Mouse (Mus musculus) c-Kit-negative CD71-positive TER-119-positive erythroid progenitor cells, embryonic 14.5 days (primary cell): ENCODE measurements at regions not wholly inside any gene's neighbourhood (a gene's known extent, or its start where the extent isn't known, plus 50 kb on each side); places are given as distances from the start of the nearest gene placed in this dataset.

ENCODE experiments used
- DNase-seq: peaks from one replicate; pipeline ENCODE4 v3.0.0-alpha.2; 2013; ENCODE audit warnings: low read depth, low spot score

DNA sequence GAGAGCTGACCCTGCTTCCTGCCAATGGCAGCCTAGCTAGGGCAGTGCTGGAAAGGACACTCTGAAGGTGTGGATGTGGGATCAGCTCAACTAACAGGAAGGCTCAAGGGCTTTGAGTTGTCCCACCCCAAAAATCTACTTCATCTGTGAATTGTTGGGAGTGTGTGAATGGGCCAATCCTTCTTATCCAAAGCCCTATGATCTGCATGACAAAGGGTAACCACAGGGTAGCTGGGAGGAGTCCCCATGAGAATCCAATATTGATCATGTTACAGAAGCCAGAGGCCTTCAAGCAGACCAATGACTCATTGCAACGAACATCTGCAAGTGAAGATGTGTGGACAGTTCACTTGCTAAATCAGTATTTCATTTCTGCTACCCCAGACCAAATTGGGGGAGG, 51.1 kb upstream of the Adra1b start:
- no peak for DNase-seq

DNA sequence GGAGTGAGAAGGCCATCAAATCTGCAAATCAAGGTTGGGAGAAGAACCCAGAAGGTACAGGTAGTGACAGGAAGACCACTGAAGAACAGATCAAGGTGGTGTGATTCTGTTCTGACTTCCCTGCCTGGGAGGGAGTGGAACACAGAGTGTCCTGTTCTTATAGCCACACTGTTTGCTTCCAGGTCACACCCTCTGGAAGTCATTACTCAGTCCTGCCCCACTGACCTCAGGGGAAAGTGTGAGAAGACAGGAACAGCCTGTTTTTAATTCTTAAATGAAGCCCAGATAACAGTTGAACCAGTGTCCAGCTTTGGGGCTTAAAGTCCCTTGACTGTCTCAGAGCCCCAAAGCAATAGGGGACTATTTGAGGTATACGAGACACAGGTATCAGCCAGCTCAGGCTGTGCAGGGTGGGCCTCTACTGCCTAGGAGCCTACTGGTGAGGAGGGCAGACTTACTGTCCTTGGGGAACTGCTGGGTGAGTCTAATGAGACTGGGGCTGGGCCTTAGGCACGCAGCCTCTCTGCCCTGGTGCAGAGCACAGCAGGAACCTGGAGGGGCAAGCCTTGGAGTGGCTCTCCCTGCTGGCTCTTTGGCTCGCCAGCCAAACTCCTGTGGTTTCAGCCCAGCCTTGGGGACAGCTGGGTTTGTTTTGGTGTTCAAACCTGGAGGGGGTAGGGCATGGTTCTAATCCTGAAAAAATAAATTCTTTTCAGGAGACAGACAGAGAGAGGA, 57.4 kb upstream of the Adra1b start:
- no peak for DNase-seq

DNA sequence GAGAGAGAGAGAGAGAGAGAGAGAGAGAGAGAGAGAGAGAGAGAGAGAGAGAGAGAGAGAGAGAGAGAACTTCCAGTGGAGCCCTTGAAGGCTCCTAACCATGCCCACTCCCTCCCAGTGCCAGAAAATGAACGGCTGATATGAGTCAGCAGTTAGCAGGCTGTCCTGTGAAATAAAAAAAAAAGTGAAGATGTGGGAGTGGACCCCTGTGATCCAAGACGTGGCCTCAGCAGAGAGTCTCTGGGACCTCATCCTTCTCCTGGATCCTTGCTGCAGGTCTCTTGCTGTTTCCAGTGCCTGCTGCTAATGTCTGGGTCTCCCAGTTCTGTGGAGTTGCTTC, 57.9 kb upstream of the Adra1b start:
- DNase-seq, result no peak

DNA sequence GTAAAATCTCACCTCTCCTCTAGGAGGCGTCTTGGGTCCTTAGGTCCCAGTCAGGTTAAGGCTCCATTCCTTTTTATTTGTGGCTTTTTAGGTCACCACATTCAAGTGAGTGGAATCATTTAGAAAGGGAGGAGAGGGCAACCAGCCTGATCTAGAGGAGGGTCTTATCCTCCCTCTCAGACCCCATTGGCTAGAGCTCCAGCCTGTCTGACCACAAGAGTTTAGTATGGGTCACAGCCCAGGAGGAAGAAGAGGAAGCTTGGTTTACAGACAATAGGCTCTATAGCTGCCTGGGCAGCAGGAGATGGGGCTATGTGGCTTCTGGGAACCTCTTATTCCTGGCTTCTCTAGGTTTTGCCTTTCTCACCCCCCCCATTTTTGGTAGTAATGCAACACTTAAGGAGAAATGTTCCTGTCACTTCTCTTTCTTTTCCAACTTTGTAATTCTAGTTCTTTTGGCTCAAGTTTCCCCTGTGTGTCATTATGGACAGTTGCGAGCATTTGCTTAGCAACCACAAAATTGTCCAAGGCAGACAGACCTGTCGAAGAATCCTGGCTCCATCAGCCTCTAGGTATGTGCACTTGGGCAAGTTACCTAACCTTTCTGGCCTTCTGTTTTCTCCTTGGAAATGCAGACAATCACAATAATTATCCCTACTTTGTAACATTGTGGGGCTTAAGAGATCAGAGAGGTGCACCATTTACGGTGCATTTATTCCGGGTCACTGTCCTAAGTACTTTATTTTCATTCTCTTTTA, 59.5 kb upstream of the Adra1b start:
- no peak for DNase-seq

DNA sequence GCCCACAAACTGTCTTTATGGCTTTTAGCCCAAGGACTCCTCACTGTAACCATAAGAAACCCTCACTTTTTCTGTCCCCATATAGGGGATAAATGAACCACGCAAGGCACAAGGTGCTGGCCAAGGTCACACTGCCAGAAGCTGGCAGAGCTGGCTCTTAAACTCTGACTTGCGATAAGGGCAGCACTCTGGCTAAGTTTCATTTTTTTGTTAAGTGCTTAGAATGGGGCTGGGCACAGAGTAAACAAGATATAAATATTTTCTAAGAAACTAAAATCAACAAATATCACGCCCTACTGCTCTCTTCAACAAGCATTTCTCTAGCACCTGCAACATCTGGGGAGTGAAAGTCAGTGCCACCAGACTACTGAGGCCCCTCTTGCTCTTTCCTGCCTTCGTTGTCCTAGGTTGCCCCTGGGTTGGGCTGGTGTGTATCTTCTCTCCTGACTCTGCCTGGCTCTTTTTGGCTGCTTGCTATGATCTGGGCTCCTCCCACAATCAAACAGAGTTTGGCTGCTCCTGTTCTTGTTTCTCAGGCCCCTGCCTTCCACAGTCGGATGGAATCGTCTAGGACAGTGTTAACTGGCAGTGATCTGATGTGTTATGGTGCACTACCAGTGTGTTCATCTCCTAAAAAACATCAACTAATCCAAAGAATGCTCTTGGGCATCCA, 60.5 kb upstream of the Adra1b start:
- no peak for DNase-seq

DNA sequence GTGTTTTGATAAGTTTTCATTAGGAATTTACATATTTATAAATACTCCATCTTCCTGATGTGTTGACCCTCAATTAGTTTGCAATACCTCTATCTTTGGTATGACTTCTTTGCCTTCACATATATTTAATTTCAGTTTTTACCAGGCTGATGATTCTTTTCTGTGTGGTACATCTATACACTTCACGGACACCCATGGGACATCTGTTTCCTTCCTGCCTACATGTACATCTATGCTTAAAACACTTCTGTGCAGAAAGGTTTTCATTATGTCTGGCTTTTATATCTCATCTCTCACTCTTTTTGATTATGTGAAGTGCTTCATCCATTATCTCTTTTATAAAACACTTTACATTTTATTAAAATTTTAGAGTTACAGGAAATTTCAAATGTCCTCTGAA, 66.8 kb upstream of the Adra1b start:
- no peak for DNase-seq

DNA sequence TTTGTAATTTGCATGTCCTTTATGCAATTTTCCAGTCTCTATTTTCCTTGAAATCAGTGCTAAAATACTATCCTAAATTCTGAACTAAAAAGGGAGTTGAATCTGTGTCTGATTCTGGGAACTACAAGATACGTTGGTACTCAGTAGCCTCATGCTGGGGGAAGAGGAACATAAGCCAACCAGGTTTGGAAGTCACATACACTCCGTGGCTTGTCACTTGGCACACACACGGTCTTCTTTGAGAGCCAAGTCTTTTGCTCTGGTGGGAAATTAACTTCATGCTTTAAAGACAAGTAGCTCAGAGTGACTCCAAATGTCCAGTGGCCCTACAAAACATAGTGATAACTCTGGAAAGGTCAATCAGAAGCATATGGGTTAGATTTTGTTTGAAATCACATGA, 70.9 kb upstream of the Adra1b start:
- no peak for DNase-seq

DNA sequence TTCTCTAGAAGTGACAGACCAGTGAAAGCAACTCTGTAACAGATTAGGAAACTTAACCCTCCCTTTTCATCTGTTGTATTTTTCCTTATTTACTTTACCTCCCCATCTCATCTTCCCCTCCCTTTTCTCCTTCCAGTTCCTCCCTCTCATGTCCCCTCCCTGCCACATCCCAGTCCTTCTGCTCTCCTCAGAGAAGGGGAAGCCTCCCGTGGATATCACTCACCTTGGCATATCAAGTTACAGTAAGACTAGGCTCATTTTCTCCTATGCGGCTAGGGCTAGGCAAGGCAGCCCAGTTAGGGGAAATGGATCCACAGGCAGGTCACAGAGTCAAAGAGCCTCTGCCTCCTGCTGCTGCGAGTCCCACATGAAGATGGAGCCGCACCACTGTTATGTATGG, 75.0 kb upstream of the Adra1b start:
- DNase-seq, result no peak

DNA sequence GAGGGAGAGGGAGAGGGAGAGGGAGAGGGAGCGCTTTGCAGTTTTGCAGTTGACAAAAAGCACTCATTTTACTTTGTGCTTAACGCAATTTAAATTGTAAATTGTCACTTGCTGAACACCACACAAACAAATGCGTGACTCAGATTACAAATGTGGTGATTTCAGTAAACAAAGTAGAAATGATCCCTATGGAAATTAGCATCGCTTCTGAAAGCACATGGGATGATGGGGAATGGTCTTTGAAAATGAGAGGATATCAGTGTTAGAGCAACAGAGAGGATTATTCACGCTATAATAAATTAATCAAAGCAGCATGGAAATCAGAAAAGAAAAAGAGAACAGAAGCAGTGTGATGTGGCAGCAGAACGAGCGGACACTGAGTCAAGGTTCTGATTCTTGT, 78.4 kb upstream of the Adra1b start:
- no peak for DNase-seq

DNA sequence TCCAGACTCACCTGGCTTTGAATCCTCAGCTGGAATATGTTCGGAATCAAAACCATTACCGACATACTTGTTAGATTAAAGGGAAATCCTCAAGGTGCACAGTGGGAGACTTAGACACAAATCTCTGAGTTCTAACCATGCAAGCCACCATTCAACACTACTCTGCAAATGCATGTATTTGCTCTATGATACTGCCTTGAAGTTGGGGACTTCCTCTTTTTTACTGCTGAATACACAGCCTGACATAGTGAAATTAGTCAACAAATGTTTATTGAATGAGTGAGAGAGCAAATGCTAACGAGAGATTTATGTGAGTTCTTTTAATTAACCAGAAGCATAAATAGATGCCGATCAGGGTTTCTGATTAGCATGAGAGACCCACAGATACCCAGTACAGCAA, 79.4 kb upstream of the Adra1b start:
- DNase-seq, result no peak

DNA sequence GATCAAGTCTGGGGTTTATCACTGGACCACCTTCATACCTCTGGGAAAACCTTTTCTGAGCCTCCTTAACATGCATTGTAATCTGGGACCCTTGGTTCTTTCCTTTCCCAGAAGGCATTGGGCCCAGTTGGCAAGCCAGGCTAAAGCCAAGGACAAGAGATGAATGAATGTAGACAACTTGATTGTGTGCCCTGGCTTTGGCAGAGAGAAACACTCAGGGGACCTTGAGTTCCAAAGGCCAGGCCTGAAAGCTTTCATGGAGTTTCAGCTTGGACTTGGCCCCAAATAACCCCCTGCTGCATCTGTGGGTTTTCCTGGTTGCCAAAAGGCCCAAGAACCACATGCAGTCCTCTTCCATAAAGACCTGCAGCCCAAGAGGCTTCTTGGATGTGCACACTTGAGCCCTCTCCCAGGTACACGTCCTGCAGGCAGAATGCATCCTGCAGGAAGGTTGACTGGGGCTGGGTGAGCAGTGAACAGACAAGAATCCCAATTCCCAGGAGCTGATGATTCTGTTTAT, 89.0 kb upstream of the Adra1b start:
- DNase-seq, result no peak

DNA sequence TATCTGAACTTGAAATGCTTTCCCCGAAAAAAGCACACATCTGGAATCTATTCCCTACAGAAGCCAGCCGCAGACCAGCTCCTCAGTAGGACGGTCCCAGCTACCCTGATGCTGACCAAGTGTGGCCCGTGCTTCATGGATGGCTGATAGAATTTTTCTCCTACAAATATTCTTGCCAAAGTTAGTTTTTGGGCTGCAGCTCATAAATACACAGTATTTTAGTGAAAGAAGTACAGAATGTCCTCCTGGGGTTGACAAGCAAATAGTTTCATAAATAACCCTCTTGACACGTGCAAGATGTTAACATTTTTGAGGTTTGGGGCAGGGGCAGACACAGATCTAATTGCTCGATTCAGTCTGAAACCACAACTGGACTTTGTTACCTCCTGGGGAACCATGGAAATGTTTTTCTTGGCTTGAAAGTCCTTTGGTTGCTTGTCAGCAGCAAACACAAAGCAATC, 91.0 kb upstream of the Adra1b start:
- DNase-seq, result no peak

DNA sequence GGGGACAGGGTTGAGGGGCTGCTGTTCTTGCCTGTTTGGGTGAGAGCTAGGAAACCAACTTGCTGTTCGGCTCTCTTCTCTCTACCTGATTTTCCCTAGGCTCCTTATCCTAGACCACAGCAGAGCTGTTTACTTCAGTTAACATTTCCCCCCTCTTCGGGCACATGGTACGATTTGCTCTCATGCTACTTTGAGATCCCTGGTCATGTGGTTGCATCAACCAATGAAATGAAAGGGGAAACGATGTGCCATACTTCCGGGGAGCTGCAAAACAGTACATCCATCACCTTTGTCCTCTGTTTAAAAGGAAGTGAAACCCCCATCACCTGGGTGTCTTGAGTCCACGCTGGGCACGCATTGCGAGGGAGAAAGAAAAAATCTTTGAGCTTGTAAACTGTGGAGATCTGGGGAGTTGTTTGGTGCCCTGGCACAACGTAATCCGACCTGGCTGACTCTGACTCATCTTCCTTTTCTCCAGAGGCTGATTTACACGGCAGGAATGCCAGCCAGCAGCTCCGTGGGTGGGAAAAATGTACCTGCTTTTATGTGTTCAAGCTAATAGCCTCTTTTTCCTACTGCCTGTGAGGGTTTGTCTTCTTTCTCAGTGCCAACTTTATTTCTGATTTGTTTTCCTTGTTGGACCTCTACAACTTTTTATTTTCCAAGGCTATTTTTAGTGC, 97.2 kb upstream of the Adra1b start:
- no peak for DNase-seq

DNA sequence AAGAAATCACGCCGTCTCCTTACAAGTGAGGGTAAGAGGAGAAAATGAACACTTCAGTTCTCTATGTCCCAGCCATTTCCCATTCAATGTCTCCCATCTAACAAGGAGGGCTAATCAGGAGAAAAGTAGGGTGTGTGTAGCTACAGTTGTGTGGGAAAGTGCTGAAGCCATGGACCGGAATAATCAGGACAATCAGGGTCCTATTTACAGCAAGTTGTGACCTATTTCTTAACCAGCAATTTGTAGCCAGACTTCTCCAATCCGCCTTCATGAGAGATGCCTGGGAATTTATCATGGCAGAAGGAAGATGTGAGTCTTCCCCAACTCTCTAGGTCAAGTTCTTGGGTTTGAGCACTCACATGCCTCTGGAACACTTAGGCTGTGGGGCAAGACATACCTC, 99.0 kb upstream of the Adra1b start:
- DNase-seq, result no peak

DNA sequence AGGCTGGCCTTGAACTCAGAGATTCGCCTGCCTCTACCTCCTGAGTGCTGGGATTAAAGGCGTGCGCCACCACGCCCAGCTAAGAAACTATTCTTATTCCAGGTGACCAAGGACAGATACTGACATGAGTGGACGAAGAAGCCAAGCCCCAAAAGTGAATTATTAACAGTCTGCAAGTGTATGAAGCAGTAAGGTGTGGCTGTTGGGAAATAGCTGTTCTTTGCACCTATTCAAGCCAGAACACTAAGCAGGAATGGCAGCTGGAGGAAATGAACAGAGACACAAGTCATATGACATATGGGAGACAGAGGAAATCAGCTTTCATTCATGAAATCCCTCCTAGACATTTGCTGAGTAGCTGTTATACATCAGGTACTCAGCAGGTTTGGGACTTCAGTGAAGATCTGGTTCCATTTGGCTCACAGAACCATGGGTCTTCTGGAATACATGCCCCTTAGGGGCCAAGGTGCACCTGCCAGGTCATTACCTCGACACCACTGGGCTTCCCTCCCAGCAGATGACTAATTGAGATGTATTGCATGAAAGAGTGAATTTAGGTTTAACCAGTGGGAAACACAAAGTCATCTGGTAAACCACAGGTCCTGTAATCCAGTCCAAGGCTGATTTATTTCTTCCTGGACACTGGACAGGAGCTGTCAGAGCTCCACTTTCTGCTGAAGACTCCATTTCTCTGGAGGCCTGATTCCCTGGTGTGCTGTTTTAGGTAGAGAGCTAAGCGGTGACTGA, 101.0 kb upstream of the Adra1b start:
- no peak for DNase-seq

DNA sequence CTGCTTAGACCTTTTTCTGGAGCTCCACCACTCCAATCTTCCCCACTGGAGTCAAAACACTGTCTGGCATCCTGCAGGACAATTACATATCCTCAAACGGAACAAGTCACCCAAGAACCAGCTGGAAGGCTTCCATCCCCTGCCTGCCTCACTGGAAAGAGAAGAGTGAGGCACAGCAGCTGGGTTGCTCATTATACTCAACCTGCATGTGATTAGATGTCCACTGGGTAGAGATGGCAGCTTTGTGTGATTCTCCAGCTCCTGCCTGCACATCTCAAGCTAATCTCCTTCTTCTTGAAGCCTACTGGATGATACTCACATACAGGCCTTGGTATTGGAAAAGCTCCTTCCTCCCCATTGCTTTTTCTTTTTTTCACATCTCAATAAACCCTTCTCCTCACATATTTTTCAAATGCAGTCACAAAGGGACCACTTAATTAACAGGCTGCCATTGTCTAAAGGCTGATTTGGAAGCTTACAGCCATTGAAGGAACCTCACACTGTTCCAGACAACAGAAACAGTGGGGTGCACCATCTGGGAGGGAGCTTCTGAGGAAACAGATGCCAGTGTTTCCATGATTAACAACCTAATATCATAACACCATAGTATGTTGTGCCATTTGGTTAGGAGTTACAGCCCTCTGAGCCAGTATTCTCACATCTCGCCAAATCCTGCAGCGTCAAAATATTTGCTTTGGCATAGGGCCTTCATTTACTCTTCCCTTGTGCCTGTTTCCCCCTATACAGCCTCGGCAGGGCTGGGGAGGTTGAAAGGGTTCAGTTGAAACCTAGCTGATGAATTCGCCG, 101.9 kb upstream of the Adra1b start:
- DNase-seq, result no peak

DNA sequence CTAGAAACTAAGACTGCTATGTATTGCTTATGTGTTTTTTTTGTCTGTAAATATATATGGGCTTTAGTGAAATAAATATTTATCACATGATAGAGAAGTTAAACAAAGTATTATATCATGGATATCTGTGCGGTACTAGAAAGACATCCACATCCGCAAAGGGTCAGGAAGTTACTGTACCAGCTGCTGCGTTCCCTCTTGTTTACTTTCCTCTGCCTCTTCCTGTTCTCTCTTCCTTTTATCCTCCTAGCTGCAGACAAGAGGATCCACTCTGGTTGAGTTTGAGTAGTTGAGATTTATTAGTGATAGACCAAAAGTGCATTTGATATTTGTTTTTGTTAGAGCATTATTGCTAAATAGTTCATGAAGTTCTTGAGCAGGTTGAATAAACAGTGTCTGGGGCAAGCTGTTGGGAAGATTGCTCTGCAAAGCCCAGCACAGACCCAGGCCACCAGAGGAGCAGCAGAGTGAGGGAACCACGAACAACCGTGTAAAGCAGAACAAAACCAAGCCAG, 106.6 kb upstream of the Adra1b start:
- no peak for DNase-seq

DNA sequence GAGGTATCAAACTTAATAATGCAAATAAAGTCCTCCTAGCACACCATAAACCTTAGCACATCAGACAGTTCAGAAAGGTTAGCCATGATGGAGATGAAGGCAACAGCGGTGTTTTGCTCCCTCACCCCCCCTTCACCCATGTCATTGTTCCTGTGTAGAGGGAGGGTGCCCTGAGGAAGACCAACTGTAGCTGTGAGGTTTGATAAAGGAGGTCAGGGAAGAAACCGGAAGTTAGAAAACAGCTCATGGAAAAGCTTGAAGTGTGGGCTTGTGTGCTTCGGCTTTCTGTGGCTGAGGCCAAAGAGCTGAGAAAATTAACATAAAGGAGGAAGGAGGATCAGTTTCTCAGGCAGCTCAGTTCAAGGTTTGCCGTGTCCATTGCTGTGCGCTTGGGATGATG, 111.3 kb upstream of the Adra1b start:
- no peak for DNase-seq

DNA sequence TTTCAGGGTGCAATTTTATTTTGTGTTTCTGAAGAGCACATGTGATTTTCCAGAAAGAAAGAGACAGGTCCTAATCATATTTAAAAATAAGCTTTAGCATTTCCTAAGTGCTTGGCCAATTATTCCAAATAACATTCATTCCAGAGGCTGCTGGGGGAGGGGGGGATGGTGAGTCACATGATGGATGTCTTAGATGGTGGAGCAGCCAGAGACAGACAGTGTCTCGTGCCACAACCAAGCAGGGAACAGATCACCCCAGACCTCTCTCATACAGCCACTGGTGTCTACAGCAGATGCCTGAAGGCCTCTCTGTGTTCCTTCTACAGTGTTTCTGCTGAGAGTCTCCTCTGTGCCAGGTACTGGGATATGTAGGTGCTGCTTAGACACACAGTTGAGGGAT, 112.8 kb upstream of the Adra1b start:
- no peak for DNase-seq

DNA sequence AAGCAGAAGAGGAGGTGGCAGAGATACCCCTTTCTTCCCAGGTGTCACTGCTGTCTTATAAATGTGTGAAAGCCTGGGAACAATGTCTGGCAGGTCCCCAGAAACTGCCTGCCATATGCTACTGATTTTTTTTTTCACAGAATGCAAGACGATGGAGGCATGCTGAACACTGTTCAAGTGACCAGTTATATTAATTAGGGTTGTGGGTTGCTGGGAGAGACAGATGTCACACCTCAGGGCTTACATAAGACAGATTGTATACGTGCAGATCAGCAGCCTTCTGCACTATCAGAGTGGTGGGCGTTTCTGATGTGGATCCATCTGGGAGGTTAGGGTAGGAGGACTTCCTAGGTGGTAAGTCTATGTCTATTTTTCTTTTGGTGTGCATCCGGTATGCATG, 120.6 kb upstream of the Adra1b start:
- DNase-seq, result no peak
